ENCODE assay signal across 8 mouse cellular contexts in the genomic region with DNA sequence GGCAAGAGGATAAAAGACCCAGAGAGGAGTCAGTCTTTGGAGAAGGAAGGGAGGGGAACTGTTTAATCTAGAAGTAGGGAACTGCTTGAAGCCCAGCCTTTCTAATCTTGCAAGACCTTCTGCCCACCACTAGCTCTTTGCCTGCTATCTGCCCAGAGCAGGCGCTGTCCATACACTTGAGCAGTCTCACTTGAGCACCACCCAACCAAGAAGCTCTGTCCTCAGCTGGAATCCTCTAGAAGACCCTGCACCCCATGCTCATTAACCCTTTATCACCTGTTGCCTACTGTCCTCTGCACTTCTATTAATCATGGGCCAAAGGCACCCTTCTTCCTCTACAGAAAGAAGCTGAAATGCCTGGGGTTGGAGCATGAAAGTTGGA. TPM values are rescaled to one million over a fixed set of nuclear protein-coding genes. Genes with fewer than 3 reads are reported as not detected.
DNase-seq lines count a peak whose midpoint lies in the region; ATAC-seq and TF ChIP-seq lines count a peak whose summit lies in the region.

No protein-coding gene starts in this region.

- no peak for TF ChIP-seq POLR2A in lung, adult 2 months (IDR thresholded peaks at IDR 0.05; ENCODE audit: borderline replicate concordance, extremely low read depth, low read depth, low read length)

- H3K4me3 ChIP-seq in G1E (ENCODE audit: low read depth, low read length) = peak overlapping the region; percentile 74
- peak overlapping the region; percentile 49 for H3K4me3 ChIP-seq in forebrain, embryonic 14.5 days (ENCODE audit: low read depth, low read length)
- peak overlapping the region; percentile 82 for H3K4me3 ChIP-seq in liver, embryonic 15.5 days (replicated peaks)
- H3K4me3 ChIP-seq in stomach, embryonic 15.5 days (replicated peaks) = peak overlapping the region; percentile 46
- H3K4me3 ChIP-seq in lung, adult 2 months (replicated peaks; ENCODE audit: extremely low read depth, low read depth, low read length) = no peak overlapping the region

- peaks cover 7% of the 10 kb centered on the region for H3K36me3 ChIP-seq in G1E (replicated peaks)
- H3K36me3 ChIP-seq in forebrain, embryonic 14.5 days (ENCODE audit: control insufficient read depth, insufficient read depth, low read length) = no peaks in the 10 kb centered on the region
- peaks cover 22% of the 10 kb centered on the region for H3K36me3 ChIP-seq in liver, embryonic 15.5 days (replicated peaks)
- H3K36me3 ChIP-seq in stomach, embryonic 15.5 days = no peaks in the 10 kb centered on the region

- no peak for TF ChIP-seq CTCF in G1E (IDR thresholded peaks at IDR 0.05; ENCODE audit: low read depth, low read length)
- TF ChIP-seq CTCF in lung, adult 2 months (IDR thresholded peaks at IDR 0.05; ENCODE audit: insufficient read depth, low read length) = no peak

- peak overlapping the region; percentile 88 for H3K4me2 ChIP-seq in forebrain, embryonic 14.5 days (ENCODE audit: low read length)
- H3K4me2 ChIP-seq in liver, embryonic 15.5 days = peak overlapping the region; percentile 93
- H3K4me2 ChIP-seq in stomach, embryonic 15.5 days = peak overlapping the region; percentile 98

- no peaks in the 10 kb centered on the region for H3K27me3 ChIP-seq in G1E (ENCODE audit: insufficient read depth, low read length)
- H3K27me3 ChIP-seq in forebrain, embryonic 14.5 days (replicated peaks; ENCODE audit: control insufficient read depth, insufficient read depth, low read length) = no peaks in the 10 kb centered on the region
- peaks cover 24% of the 10 kb centered on the region for H3K27me3 ChIP-seq in liver, embryonic 15.5 days
- H3K27me3 ChIP-seq in stomach, embryonic 15.5 days (replicated peaks) = no peaks in the 10 kb centered on the region

- peak; percentile 80 for ATAC-seq in G1E (ENCODE audit: extremely low read depth, insufficient number of reproducible peaks, low FRiP score, poor library complexity, severe bottlenecking)
- ATAC-seq in forebrain, embryonic 14.5 days = no peak
- ATAC-seq in liver, embryonic 15.5 days (ENCODE audit: insufficient read depth) = peak; percentile 90
- ATAC-seq in stomach, embryonic 15.5 days (ENCODE audit: insufficient read depth, low FRiP score, low read depth) = peak; percentile 93

- WGBS in forebrain, embryonic 14.5 days = 75% methylated on average over 1 of the region's 1 CpGs
- WGBS in liver, embryonic 15.5 days (ENCODE audit: insufficient replicate concordance) = 8% methylated on average over 1 of the region's 1 CpGs
- WGBS in stomach, embryonic 15.5 days = 64% methylated on average over 1 of the region's 1 CpGs
- WGBS in lung, adult 2 months = 42% methylated on average over 1 of the region's 1 CpGs

- no peaks in the 10 kb centered on the region for H3K9me3 ChIP-seq in G1E (replicated peaks)
- H3K9me3 ChIP-seq in forebrain, embryonic 14.5 days (replicated peaks; ENCODE audit: control insufficient read depth, low read length) = no peaks in the 10 kb centered on the region
- H3K9me3 ChIP-seq in liver, embryonic 15.5 days (replicated peaks) = no peaks in the 10 kb centered on the region
- H3K9me3 ChIP-seq in stomach, embryonic 15.5 days = no peaks in the 10 kb centered on the region

- DNase-seq in embryo, embryonic 10 days (ENCODE audit: low spot score) = peak; percentile 17
- no peak for DNase-seq in embryo, embryonic 9.5 days (ENCODE audit: extremely low spot score)
- peak; percentile 67 for DNase-seq in G1E (ENCODE audit: low spot score)
- DNase-seq in forebrain, embryonic 14.5 days (ENCODE audit: low spot score) = no peak
- no peak for DNase-seq in urinary bladder, adult 2 months (ENCODE audit: low spot score)
- no peak for DNase-seq in lung, adult 2 months

- H3K27ac ChIP-seq in forebrain, embryonic 14.5 days (ENCODE audit: low read depth, low read length) = no peak overlapping the region
- H3K27ac ChIP-seq in liver, embryonic 15.5 days (replicated peaks) = peak overlapping the region; percentile 96
- no peak overlapping the region for H3K27ac ChIP-seq in stomach, embryonic 15.5 days

- H3K4me1 ChIP-seq in G1E (ENCODE audit: insufficient read depth, low read depth, low read length) = peaks cover 48% of the 10 kb centered on the region
- H3K4me1 ChIP-seq in forebrain, embryonic 14.5 days (ENCODE audit: control insufficient read depth, insufficient read depth, low read length) = peaks cover 8% of the 10 kb centered on the region; the same call in 1 of the 2 replicates
- peaks cover 34% of the 10 kb centered on the region for H3K4me1 ChIP-seq in liver, embryonic 15.5 days (replicated peaks)
- H3K4me1 ChIP-seq in stomach, embryonic 15.5 days = 0 out of 2 replicates have a peak, but pooled peaks cover 7% of the 10 kb centered on the region
- H3K4me1 ChIP-seq in lung, adult 2 months (ENCODE audit: control insufficient read depth, insufficient read depth, low read length) = no peaks in the 10 kb centered on the region

- peak overlapping the region; percentile 67 for H3K9ac ChIP-seq in forebrain, embryonic 14.5 days (ENCODE audit: low read length)
- H3K9ac ChIP-seq in liver, embryonic 15.5 days = peak overlapping the region; percentile 89
- H3K9ac ChIP-seq in stomach, embryonic 15.5 days = no peak overlapping the region

RNA-seq across cellular contexts. Expression of a gene that starts 1.6 kb away (rescaled TPM):
- total RNA-seq in G1E (2014; fragmentation: Nextera tagmentation) (15.4 and 162 TPM in 2 replicates), G1E (2017) (19.1 and 26.0 TPM in 2 replicates)
- polyA plus RNA-seq in G1E (2012) = 1.9 and 3.0 TPM in 2 replicates
- 95.0 and 120 TPM in 2 replicates for polyA plus RNA-seq in forebrain, embryonic 14.5 days (2014; fragmentation: Nextera tagmentation; extraction: Ambion mirVana)
- 459 and 464 TPM in 2 replicates for polyA plus RNA-seq in liver, embryonic 15.5 days (2015; fragmentation: Nextera tagmentation; extraction: Ambion mirVana)
- polyA plus RNA-seq in stomach, embryonic 15.5 days (2015; fragmentation: Nextera tagmentation; extraction: Ambion mirVana) = 37.5 and 60.9 TPM in 2 replicates
- 1.9 and 2.3 TPM in 2 replicates for polyA plus RNA-seq in urinary bladder, adult 2 months (2012; rRNA removed)
- polyA plus RNA-seq in lung, adult 2 months (2012; rRNA removed) = 3.5 and 6.9 TPM in 2 replicates

Comparison
In these comparisons a context has a peak if more than half of its experiments do, and no peak if none do; other contexts are left out.
1. DNase-seq: peak in embryo, embryonic 10 days (single experiment) and G1E (single experiment); none in embryo, embryonic 9.5 days (single experiment), forebrain, embryonic 14.5 days (single experiment), urinary bladder, adult 2 months (single experiment) and lung, adult 2 months (single experiment).
2. Peak in every context shown above with its lines, with median percentiles within 50 percentile points of each other: H3K4me2 ChIP-seq.